Mouse (Mus musculus): ENCODE measurements around the gene Znrf1. TPM values are rescaled to one million over a fixed set of nuclear protein-coding genes. Genes with fewer than 3 reads are reported as not detected.

Gene Znrf1
- total and polyA plus RNA-seq, 3 experiments, result 9.3 to 21.2 (median 9.5) TPM

GRCm38 (mm10) chr8:111509278-111509677 is 26.6 kb upstream of the Znrf1 start:
- DNase-seq (ENCODE audit: extremely low read depth), result no peak
- H3K9me3 ChIP-seq (replicated peaks; ENCODE audit: low read length), result no peaks in the 10 kb centered on the region
- 0 out of 2 replicates have a peak, but pooled peaks cover 2% of the 10 kb centered on the region for H3K79me2 ChIP-seq (replicated peaks; ENCODE audit: control insufficient read depth, extremely low read depth, insufficient read depth, poor library complexity, severe bottlenecking)
- no peaks in the 10 kb centered on the region for H3K27me3 ChIP-seq (replicated peaks)
- dilution Hi-C loops (cut with MboI; ENCODE audit: extremely low pct_ligation_motif_present, extremely low pct_unique_long_range_greater_than_20kb, low sequenced_read_pairs) (no loop called here), in situ Hi-C loops (cut with MboI; ENCODE audit: low pct_ligation_motif_present, low pct_unique_long_range_greater_than_20kb, low sequenced_read_pairs) (no loop called here)
- no peak overlapping the region for H3K9ac ChIP-seq (ENCODE audit: insufficient read depth, low read depth)
- no peak overlapping the region for H3K4me3 ChIP-seq (replicated peaks in 1 of 3; ENCODE audit: low read depth in 2 of 3, low read length in 2 of 3, poor library complexity in 1 of 3)
- no peak overlapping the region for H3K27ac ChIP-seq (ENCODE audit: insufficient read depth, low read depth)
- no peak overlapping the region for H3K4me2 ChIP-seq (ENCODE audit: insufficient read depth, low read depth, poor library complexity, severe bottlenecking)
- TF ChIP-seq NRF1 (IDR thresholded peaks at IDR 0.05; ENCODE audit: low read depth, low read length), result no peak
- TF ChIP-seq PAX5 (IDR thresholded peaks at IDR 0.05; ENCODE audit: low read length), result no peak
- TF ChIP-seq ZKSCAN1 (IDR thresholded peaks at IDR 0.05; ENCODE audit: borderline replicate concordance, low read depth, low read length), result no peak
- no peak for TF ChIP-seq JUND (conservative IDR thresholded peaks at IDR 0.05; ENCODE audit: low read depth, low read length)
- no peak for TF ChIP-seq ZMIZ1 (IDR thresholded peaks at IDR 0.05; ENCODE audit: low read depth, low read length)
- TF ChIP-seq IRF4 (IDR thresholded peaks at IDR 0.05; ENCODE audit: low read depth, low read length), result no peak
- TF ChIP-seq MAX (IDR thresholded peaks at IDR 0.05; ENCODE audit: low read length), result no peak
- TF ChIP-seq ZNF384 (IDR thresholded peaks at IDR 0.05; ENCODE audit: low read depth, low read length), result no peak
- no peak for TF ChIP-seq KAT2A (IDR thresholded peaks at IDR 0.05; ENCODE audit: insufficient replicate concordance, low read length)
- TF ChIP-seq GABPA (IDR thresholded peaks at IDR 0.05; ENCODE audit: insufficient replicate concordance, low read depth, low read length), result no peak
- no peak for TF ChIP-seq UBTF (IDR thresholded peaks at IDR 0.05; ENCODE audit: low read depth, low read length)
- TF ChIP-seq MAFK (IDR thresholded peaks at IDR 0.05; ENCODE audit: insufficient replicate concordance, low read length), result no peak
- no peak for TF ChIP-seq ELF1 (IDR thresholded peaks at IDR 0.05; ENCODE audit: low read depth, low read length)
- no peak for TF ChIP-seq CHD2 (IDR thresholded peaks at IDR 0.05; ENCODE audit: low read length)
- no peak for TF ChIP-seq E2F4 (IDR thresholded peaks at IDR 0.05; ENCODE audit: insufficient replicate concordance, low read depth, low read length)
- TF ChIP-seq MYC (IDR thresholded peaks at IDR 0.05; ENCODE audit: low read depth, low read length), result no peak
- no peak for TF ChIP-seq NELFE (IDR thresholded peaks at IDR 0.05; ENCODE audit: low read depth, low read length)
- H3K4me1 ChIP-seq (ENCODE audit: control insufficient read depth in 1 of 2, insufficient read depth in 2 of 2), result peaks cover 0 to 4% of the 10 kb centered on the region in 2 experiments; a peak in 1 of 4 replicates
- H3K36me3 ChIP-seq (replicated peaks in 1 of 2; ENCODE audit: control insufficient read depth in 1 of 2, insufficient read depth in 1 of 2, low read length in 1 of 2), result peaks cover 3 to 38% of the 10 kb centered on the region in 2 experiments

GRCm38 (mm10) chr8:111510401-111510800 is 25.5 kb upstream of the Znrf1 start:
- H3K9me3 ChIP-seq (replicated peaks; ENCODE audit: low read length), result no peaks in the 10 kb centered on the region
- DNase-seq (ENCODE audit: extremely low read depth), result no peak
- in situ Hi-C loops (cut with MboI; ENCODE audit: low pct_ligation_motif_present, low pct_unique_long_range_greater_than_20kb, low sequenced_read_pairs), result no loop called here
- H3K4me3 ChIP-seq (replicated peaks in 1 of 3; ENCODE audit: low read depth in 2 of 3, low read length in 2 of 3, poor library complexity in 1 of 3), result no peak overlapping the region
- dilution Hi-C loops (cut with MboI; ENCODE audit: extremely low pct_ligation_motif_present, extremely low pct_unique_long_range_greater_than_20kb, low sequenced_read_pairs), result no loop called here
- H3K27ac ChIP-seq (ENCODE audit: insufficient read depth, low read depth), result no peak overlapping the region
- 0 out of 2 replicates have a peak, but pooled peaks cover 2% of the 10 kb centered on the region for H3K79me2 ChIP-seq (replicated peaks; ENCODE audit: control insufficient read depth, extremely low read depth, insufficient read depth, poor library complexity, severe bottlenecking)
- H3K36me3 ChIP-seq (replicated peaks in 1 of 2; ENCODE audit: control insufficient read depth in 1 of 2, insufficient read depth in 1 of 2, low read length in 1 of 2), result peaks cover 0 to 42% of the 10 kb centered on the region in 2 experiments
- H3K4me2 ChIP-seq (ENCODE audit: insufficient read depth, low read depth, poor library complexity, severe bottlenecking), result no peak overlapping the region
- TF ChIP-seq SIN3A (IDR thresholded peaks at IDR 0.05; ENCODE audit: low read length) (no peak), POLR2AphosphoS2 (IDR thresholded peaks at IDR 0.05; ENCODE audit: low read depth, low read length) (no peak)
- H3K4me1 ChIP-seq (ENCODE audit: control insufficient read depth in 1 of 2, insufficient read depth in 2 of 2), result peaks cover 0 to 4% of the 10 kb centered on the region in 2 experiments; a peak in 1 of 4 replicates
- H3K9ac ChIP-seq (ENCODE audit: insufficient read depth, low read depth), result no peak overlapping the region
- no peaks in the 10 kb centered on the region for H3K27me3 ChIP-seq (replicated peaks)
